Mouse (Mus musculus) MEL (cell line): ENCODE data around the gene Snd1.

Experiments
- CTCF ChIP-seq, 3 experiments: IDR thresholded peaks in 2 of 3; conservative IDR thresholded peaks in 1 of 3; 2 replicates each; pipeline ENCODE4 v1.5.1; 2011 to 2012; ENCODE audit warnings: low read length in 3 of 3, low read depth in 2 of 3, mild to moderate bottlenecking in 2 of 3, improper control_type of control experiment in 1 of 3, inconsistent platforms in 1 of 3, mixed read lengths in 1 of 3, moderate library complexity in 1 of 3; ENCODE audit not compliant: control insufficient read depth in 1 of 3, insufficient read depth in 1 of 3, poor library complexity in 1 of 3, severe bottlenecking in 1 of 3
- MEF2A ChIP-seq: IDR thresholded peaks from 2 replicates; pipeline ENCODE4 v1.6.1; 2014; ENCODE audit warnings: low read depth, mild to moderate bottlenecking, inconsistent platforms, low read length, improper control_type of control experiment; ENCODE audit not compliant: poor library complexity, insufficient replicate concordance, severe bottlenecking; ENCODE audit errors: extremely low read depth
- MXI1 ChIP-seq: IDR thresholded peaks from 2 replicates; pipeline ENCODE4 v1.6.1; 2011; ENCODE audit warnings: mild to moderate bottlenecking, low read depth, low read length, improper control_type of control experiment
- POLR2A ChIP-seq, 2 experiments: IDR thresholded peaks; 2 replicates each; pipeline ENCODE4 v1.6.1; 2011 to 2012; ENCODE audit warnings: low read length in 2 of 2, mild to moderate bottlenecking in 2 of 2, control low read depth in 1 of 2, improper control_type of control experiment in 1 of 2, low read depth in 1 of 2, moderate library complexity in 1 of 2; ENCODE audit not compliant: control insufficient read depth in 1 of 2, insufficient read depth in 1 of 2, poor library complexity in 1 of 2
- POLR2AphosphoS2 ChIP-seq: IDR thresholded peaks from 2 replicates; pipeline ENCODE4 v1.6.1; 2011; ENCODE audit warnings: low read length, improper control_type of control experiment
- POLR2AphosphoS5 ChIP-seq: IDR thresholded peaks from 2 replicates; pipeline ENCODE4 v1.6.1; 2012; ENCODE audit warnings: low read depth, borderline replicate concordance, mild to moderate bottlenecking, inconsistent platforms, low read length, moderate library complexity, mixed read lengths
- RCOR1 ChIP-seq: IDR thresholded peaks from 2 replicates; pipeline ENCODE4 v1.6.1; 2012; ENCODE audit warnings: low read depth, mild to moderate bottlenecking, inconsistent platforms, low read length, improper control_type of control experiment

- TF ChIP-seq POLR2AphosphoS2 (no peak), CTCF (IDR thresholded peaks at IDR 0.05 in 2 of 3, conservative IDR thresholded peaks at IDR 0.05 in 1 of 3; ENCODE audit: control insufficient read depth in 1 of 3, insufficient read depth in 1 of 3, low read depth in 2 of 3, low read length in 3 of 3, poor library complexity in 1 of 3, severe bottlenecking in 1 of 3) (no peak), POLR2A (IDR thresholded peaks at IDR 0.05; ENCODE audit: control insufficient read depth in 1 of 2, insufficient read depth in 1 of 2, low read depth in 1 of 2, low read length in 2 of 2, poor library complexity in 1 of 2) (no peak), POLR2AphosphoS5 (no peak), MXI1 (no peak), RCOR1 (no peak), MEF2A (no peak)
Measured at GRCm38 (mm10) chr6:28891480-28891879, 416.5 kb downstream of the Snd1 start.
